ENCODE assay signal across 16 mouse cellular contexts in genomic region chr1:190951014-190951413, GRCm38 (mm10). TPM values are rescaled to one million over a fixed set of nuclear protein-coding genes. Genes with fewer than 3 reads are reported as not detected.
"Had no signal": no experiment of that assay in that cellular context is flagged by ENCODE, and none has a peak within 500 bp of the region (broad histone marks: within the 10 kb centered on the region; RNA-seq: fewer than 3 reads in every experiment).

No protein-coding gene starts in this region.

- H3K9me3 ChIP-seq: limb, embryonic 12.5 days; lung, embryonic 15.5 days; neural tube, embryonic 12.5 days; stomach, embryonic 15.5 days had no signal

- H3K4me2 ChIP-seq: limb, embryonic 12.5 days; lung, embryonic 15.5 days; neural tube, embryonic 12.5 days; stomach, embryonic 15.5 days had no signal

- H3K4me1 ChIP-seq: limb, embryonic 12.5 days; lung, embryonic 15.5 days; neural tube, embryonic 12.5 days; stomach, embryonic 15.5 days had no signal

- H3K4me3 ChIP-seq: layer of hippocampus, adult 2 months; limb, embryonic 12.5 days; lung, embryonic 15.5 days; neural tube, embryonic 12.5 days; stomach, embryonic 15.5 days had no signal

- H3K9ac ChIP-seq: limb, embryonic 12.5 days; lung, embryonic 15.5 days; neural tube, embryonic 12.5 days; stomach, embryonic 15.5 days had no signal

- DNase-seq: kidney, adult 18-20 months; kidney, postnatal 10 days; kidney, postnatal 4 days; liver; lung, postnatal 14 days; midbrain, embryonic 14.5 days; right cerebral cortex, postnatal 14 days; thymus, adult 2 months; thymus, postnatal 25 days had no signal

- H3K27me3 ChIP-seq: limb, embryonic 12.5 days; lung, embryonic 15.5 days; neural tube, embryonic 12.5 days; stomach, embryonic 15.5 days had no signal

- H3K27ac ChIP-seq: layer of hippocampus, adult 2 months; limb, embryonic 12.5 days; lung, embryonic 15.5 days; macrophage; neural tube, embryonic 12.5 days; stomach, embryonic 15.5 days had no signal

RNA-seq across cellular contexts. Expression of gene Vash2, which starts 28.1 kb away (rescaled TPM):
- total RNA-seq: monocyte, adult 5-6 weeks had no signal
